ENCODE assay signal across 8 mouse cellular contexts in the genomic region with DNA sequence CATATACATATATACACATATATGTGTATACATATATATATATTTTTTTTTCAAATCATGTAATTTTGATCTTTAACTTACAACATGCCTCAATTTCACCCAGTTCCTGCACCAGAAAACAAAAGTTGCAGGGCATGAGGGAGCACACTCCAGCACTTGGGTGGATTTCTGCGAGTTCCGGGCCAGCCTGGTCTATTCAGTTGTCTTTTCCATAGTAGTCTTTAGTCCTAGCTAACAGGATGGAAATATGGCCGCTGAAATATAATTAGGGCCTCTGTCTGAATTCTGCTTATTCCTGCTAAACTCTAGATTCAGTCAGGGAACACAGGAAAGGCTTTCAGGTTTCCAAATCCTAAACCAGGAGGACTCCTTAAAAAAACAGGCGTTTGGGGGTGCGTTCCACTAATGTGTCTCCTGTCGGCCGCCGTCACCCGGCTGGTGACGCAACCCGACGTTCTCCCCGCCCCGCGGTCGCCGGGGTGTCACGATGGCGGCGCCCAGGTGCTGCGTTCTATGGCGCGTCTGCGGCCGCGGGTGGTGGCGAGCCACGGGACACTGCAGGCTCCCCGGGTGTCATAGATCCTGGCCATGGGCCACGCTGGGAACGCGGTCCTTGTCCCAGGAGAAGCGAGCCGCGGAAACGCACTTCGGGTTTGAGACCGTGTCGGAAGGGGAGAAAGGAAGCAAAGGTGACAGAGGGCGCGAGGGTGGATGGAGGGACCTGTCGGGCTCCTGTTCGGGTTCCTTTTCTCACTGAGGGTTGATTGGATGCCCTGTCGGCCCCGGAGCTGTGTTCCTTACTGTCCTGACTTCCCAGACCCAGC. TPM values are rescaled to one million over a fixed set of nuclear protein-coding genes. Genes with fewer than 3 reads are reported as not detected.
DNase-seq lines count a peak whose midpoint lies in the region; ATAC-seq lines count a peak whose summit lies in the region.

Coq5 (plus strand) TSS at position 441 of the 824 bp plus-strand sequence.

- peak; percentile 86 for DNase-seq in adipocyte (ENCODE audit: low spot score)
- peak; percentile 90 for DNase-seq in embryo, embryonic 10 days (ENCODE audit: low spot score)
- DNase-seq in gastrocnemius, postnatal 14 days: peak; percentile 88
- peak; percentile 52 to 87 for DNase-seq in left cerebral cortex, adult 9 months (ENCODE audit: low spot score in 2 of 2)
- peak; percentile 90 for DNase-seq in right cerebral cortex, postnatal 14 days
- DNase-seq in urinary bladder, postnatal 25 days (ENCODE audit: low spot score): peak; percentile 90

- H3K4me1 ChIP-seq in megakaryocyte, embryonic 14.5 days: peaks cover 52% of the 10 kb centered on the region

- no peaks in the 10 kb centered on the region for H3K27me3 ChIP-seq in megakaryocyte, embryonic 14.5 days (replicated peaks)

- peaks cover 18% of the 10 kb centered on the region for H3K36me3 ChIP-seq in megakaryocyte, embryonic 14.5 days (replicated peaks; ENCODE audit: low read length)

- intact Hi-C loops in gastrocnemius, postnatal 14 days (cut with DNase I; ENCODE audit: low total_unique reads): no loop called here

- ATAC-seq in inflammation-experienced regulatory T-cells, adult 6 months: peak; percentile 89

- H3K9me3 ChIP-seq in megakaryocyte, embryonic 14.5 days: no peaks in the 10 kb centered on the region

- peak within 1 kb of the TSS; percentile 98 for H3K4me3 ChIP-seq in megakaryocyte, embryonic 14.5 days (replicated peaks)

RNA-seq across cellular contexts. Expression of gene Coq5, which starts in this region (rescaled TPM):
- total RNA-seq in gastrocnemius, postnatal 14 days (2021): 100 to 1,000 TPM in 1 of 2 experiments, 10 to 100 TPM in 1; 84.0 to 101 TPM
- 10 to 100 TPM; 26.0 to 35.4 (median 31.6) TPM for polyA plus RNA-seq in inflammation-experienced regulatory T-cells, adult 6 months (2017; shearing (Covaris generic))
- polyA plus RNA-seq in megakaryocyte, embryonic 14.5 days (2012; ENCODE audit: insufficient read depth, low replicate concordance): 8.3 and 12.6 TPM in 2 replicates

Comparison
In these comparisons a context has a peak if more than half of its experiments do, and no peak if none do; other contexts are left out.
1. Peak in every context shown above with its lines: DNase-seq, ATAC-seq and H3K4me3 ChIP-seq.